Mouse (Mus musculus): ENCODE results near the gene Cptp.

The Cptp gene

GRCm38 (mm10) chr4:155887674-155888073 lies 18.4 kb upstream of the Cptp start:
- DNase-seq, result no peak

GRCm38 (mm10) chr4:155886330-155886729 lies 17.1 kb upstream of the Cptp start:
- no peak for DNase-seq

- DNase-seq, result no peak
Observed at GRCm38 (mm10) chr4:155883587-155883986, 14.3 kb upstream of the Cptp start.

GRCm38 (mm10) chr4:155871404-155871803 lies 2.2 kb upstream of the Cptp start:
- DNase-seq, result no peak

- peak in 1 of 2 experiments; percentile 38 for DNase-seq
Observed at GRCm38 (mm10) chr4:155868614-155869298, 484 bp downstream of the Cptp start.

- no peak for DNase-seq
Observed at GRCm38 (mm10) chr4:155863001-155863400, 6.2 kb downstream of the Cptp start, which contains the start of gene Tas1r3. Gene Tas1r3, minus strand, starts transcription at chr4:155863362.

- DNase-seq, result no peak
Observed at GRCm38 (mm10) chr4:155861787-155862186, 7.5 kb downstream of the Cptp start.

GRCm38 (mm10) chr4:155859318-155859717 lies 9.9 kb downstream of the Cptp start:
- DNase-seq, result no peak

GRCm38 (mm10) chr4:155856881-155857280 lies 12.4 kb downstream of the Cptp start:
- DNase-seq, result no peak

- peak in 1 of 2 experiments; percentile 40 for DNase-seq
Observed at GRCm38 (mm10) chr4:155856071-155856470, 13.2 kb downstream of the Cptp start.

GRCm38 (mm10) chr4:155854991-155855390 lies 14.2 kb downstream of the Cptp start:
- DNase-seq, result no peak

GRCm38 (mm10) chr4:155853421-155853820 lies 15.8 kb downstream of the Cptp start:
- DNase-seq, result no peak

GRCm38 (mm10) chr4:155851951-155852411 lies 17.3 kb downstream of the Cptp start:
- DNase-seq, result peak; percentile 54 to 64

GRCm38 (mm10) chr4:155851368-155851767 lies 17.9 kb downstream of the Cptp start:
- DNase-seq, result no peak

- DNase-seq, result no peak
Observed at GRCm38 (mm10) chr4:155849792-155850451, 19.3 kb downstream of the Cptp start.

GRCm38 (mm10) chr4:155849391-155849790 lies 19.8 kb downstream of the Cptp start:
- DNase-seq, result no peak

- DNase-seq, result no peak
Observed at GRCm38 (mm10) chr4:155848434-155849095, 20.7 kb downstream of the Cptp start.

GRCm38 (mm10) chr4:155847591-155848352 lies 21.5 kb downstream of the Cptp start:
- DNase-seq, result peak; percentile 46 to 47

- DNase-seq, result peak; percentile 94 to 97
Observed at GRCm38 (mm10) chr4:155846871-155847578, 22.2 kb downstream of the Cptp start, which contains the start of gene Dvl1. Gene Dvl1, plus strand, starts transcription at chr4:155847402.

GRCm38 (mm10) chr4:155843231-155843630 lies 26.0 kb downstream of the Cptp start:
- no peak for DNase-seq

GRCm38 (mm10) chr4:155841651-155842270 lies 27.5 kb downstream of the Cptp start:
- DNase-seq, result peak in 1 of 2 experiments; percentile 36
